Mouse (Mus musculus) fat pad, adult 2 months (tissue): Measurements from ENCODE around the gene Asb1.

Experiments used
- DNase-seq: peaks from one replicate; pipeline ENCODE4 v3.0.0-alpha.2; 2011; ENCODE audit warnings: low read depth, low spot score; ENCODE audit errors: extremely low read depth

The Asb1 gene

DNA sequence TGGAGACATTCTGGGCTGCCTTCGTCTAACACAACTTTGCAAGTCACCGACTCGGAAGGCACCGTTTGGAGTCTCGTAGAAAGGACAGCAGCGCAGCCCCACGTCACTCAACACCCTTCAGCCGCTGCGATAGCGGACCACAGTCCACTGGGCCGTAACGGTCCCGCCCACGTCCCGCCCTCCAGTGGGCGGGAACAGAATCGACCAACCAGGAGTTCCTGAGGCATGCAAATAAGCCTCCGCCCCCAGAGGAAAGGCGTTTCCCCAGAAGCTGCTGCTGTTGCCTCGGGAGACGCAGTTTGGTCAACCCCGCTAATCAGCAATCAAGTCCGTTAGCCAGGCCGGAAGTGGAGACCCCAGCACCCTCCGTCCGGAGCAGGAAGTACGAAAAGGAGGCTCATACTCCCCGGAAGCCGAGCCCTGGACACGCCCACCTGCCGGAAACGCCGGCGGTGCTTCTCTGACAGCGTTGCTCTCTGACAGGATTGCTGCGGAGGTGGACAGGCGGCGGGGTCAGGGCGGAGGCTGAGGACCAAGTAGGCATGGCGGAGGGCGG is at the start of gene Asb1:
Gene Asb1, plus strand, starts transcription at position 274 of the 556 bp plus-strand sequence.
- DNase-seq, result peak; percentile 36

DNA sequence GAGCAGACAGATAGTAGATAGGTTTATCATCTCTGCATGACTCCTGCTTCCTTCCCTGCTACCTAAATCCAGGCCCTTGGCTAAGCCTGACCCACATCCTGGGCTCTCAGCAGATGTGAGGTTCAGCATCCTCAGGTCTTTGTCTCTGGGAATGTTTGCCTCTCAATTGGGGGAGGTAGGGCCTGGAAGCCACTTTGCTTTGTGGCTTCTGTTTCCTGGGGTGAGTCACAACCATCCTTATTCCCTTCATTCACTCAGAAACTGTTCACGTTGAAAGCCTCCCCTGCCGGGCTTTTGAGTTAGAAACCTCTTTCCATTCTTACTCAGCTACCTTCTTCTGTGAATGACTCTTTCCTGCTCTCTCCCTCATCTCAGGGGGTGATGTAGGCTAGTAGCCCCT is 47.6 kb upstream of the Asb1 start:
- DNase-seq, result no peak

DNA sequence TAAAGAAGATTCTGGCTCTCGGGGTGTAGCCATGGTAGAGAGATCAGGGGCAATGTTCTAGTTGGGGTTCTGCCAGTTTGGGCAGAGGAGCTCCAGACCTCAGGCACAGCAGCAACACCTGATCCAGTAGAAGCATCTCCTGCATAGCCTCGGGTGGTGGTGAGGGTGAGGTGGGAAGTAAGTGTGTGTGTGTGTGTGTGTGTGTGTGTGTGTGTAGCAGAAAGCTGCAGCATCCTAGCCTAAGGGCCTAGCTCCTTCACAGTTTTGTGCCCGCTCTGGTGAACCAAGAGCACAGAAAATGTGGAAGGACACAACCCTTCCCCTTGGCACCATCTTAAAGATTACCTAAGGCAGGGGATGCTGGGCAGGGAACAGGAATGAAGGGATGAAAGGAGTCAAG is 46.4 kb upstream of the Asb1 start:
- DNase-seq, result no peak

DNA sequence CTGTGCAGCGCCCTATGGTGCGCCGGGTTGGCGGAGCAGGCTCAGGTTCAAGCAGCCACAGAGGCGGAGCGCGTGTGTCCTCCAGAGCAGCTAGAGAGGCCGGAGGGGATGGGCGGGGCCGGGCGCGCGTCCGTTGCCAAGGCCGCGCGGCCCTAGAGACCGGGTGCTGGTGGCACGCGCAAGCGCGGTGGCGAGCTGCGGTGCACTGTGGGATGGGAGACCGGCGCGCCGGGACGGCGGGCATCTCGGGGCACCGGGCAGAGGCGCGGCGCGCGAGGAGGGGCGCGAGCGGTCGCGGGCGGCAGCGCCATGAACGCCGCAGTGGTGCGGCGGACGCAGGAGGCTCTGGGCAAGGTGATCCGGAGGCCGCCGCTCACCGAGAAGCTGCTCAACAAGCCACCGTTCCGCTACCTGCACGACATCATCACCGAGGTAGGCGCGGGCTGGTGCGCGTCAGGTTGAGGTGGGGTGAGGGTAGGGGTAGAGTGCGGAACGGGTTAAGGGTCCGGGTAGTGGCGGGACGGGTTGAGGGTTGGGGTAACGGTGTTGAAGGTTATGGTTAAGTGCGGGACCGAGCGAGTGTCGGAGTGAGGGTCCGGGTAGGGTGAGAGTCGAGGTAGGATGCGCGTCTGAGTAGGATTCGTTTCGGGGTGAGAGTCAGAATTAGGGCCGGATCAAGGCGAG is 45.7 kb upstream of the Asb1 start, which contains the start of gene Traf3ip1:
Gene Traf3ip1, plus strand, starts transcription at position 191 of the 684 bp plus-strand sequence.
- DNase-seq, result no peak

DNA sequence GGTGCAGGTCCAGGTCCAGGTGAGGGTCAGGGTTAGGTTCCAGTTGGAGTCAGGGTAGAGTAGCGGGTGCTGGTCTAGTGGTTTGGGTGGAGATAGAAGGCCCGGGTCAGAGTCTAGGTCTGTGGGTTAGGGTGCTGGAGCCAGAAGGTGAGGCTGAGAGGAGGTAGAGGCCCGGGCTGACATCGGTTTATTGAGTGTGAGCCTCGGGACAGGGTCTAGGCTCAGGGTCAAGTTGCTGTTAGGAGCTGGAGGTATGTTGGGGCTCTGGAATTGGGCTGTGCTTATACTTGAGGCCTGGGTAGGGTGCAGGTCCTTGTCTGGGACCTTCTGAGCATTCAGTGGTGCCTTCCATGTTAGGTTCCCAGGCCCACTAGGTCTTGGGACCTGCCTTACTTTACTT is 45.0 kb upstream of the Asb1 start:
- no peak for DNase-seq

DNA sequence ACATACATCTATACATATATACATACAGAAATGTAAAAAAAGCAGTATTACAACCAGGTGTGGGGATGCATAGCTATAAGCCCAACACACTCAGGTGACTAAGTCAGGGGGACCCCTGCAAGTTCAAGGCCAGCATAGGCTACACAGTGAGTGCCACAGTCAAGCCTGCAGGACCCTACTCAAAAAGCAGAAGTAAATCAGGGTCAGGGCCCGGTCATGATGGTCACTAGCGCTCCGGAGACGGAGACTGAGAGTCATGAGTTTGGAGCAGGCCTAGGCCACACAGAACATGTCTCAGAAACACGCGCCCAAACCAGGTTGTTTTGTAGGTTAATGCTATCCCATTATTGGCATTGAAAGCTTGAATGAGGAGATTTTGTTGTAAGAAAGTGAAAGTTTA is 41.8 kb upstream of the Asb1 start:
- DNase-seq, result no peak

DNA sequence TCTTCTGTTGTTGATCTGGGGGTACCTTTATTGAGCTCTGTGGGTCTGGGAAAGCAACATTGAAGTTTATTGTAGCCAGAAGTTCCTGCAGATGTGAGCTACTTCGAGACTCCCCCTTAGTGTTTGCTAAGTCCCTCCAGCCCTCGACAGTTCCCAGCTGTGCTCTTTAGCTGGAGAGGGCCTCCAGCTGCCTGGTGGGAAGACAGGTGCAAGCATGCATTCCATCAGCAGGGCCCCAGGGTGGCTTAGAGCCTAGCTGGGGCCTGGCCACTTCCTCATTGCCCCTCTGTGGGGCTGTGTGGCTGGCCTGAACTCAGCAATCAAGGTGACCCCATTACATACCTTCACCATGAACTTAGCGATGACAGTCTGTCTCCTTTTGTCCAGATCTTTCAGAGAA is 35.7 kb upstream of the Asb1 start:
- DNase-seq, result no peak

DNA sequence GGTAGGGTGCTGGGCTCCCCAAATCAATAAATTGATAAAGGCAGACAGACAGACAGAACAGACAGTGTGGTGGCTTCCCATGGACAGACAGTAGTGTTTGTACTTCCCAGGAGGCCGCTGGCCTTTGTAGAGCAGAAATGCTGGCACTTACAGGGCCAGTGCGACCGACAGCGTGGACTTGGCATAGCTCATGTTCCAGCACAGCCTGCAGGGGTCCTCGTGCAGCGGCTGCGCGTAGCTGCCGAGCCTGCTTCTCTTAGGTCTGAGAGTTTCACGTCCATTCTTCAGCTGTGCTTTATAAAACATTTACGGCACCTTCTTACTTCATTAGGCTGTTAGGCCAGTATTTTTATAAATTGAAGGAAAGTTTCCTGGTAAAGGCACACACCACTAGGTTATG is 25.4 kb upstream of the Asb1 start:
- DNase-seq, result no peak

DNA sequence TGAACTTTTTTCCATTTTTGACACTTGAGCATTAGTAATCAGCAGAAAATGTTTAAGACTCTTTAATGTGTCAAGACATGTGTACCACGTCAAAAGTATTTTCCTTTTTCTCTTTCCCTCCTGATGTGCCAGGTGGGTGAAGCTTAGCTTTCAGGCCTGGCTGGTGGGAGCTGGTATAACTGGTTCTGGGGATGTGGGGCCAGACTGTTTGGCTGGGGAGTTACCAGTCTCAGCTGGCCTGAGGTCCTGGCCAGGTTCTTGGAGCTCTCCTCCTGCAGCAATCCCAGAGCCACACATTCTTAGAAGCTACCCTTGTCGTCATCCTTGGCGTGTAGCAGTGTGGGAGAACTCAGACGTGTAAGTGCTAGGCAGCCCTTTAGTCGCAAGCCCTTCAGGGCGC is 24.7 kb upstream of the Asb1 start:
- DNase-seq, result peak; percentile 50

DNA sequence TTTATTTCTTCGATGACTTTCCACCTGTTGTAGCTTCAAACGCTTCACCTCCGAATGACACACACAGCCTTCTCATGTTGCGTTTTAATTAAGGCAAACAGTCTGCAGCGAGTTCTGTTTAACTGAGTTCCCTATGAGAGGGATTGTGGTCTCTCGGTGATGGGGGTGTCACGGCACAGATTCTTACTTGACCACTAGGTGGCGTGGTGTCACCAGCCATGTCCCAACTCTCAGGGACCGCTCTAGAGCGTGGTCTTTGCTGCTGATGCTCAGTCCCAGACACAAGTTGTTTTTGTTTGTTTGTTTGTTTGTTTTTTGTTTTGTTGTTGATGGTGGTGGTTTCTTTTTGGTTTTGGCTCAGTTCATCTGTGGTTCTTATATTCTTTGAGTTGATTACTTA is 16.6 kb upstream of the Asb1 start:
- no peak for DNase-seq

DNA sequence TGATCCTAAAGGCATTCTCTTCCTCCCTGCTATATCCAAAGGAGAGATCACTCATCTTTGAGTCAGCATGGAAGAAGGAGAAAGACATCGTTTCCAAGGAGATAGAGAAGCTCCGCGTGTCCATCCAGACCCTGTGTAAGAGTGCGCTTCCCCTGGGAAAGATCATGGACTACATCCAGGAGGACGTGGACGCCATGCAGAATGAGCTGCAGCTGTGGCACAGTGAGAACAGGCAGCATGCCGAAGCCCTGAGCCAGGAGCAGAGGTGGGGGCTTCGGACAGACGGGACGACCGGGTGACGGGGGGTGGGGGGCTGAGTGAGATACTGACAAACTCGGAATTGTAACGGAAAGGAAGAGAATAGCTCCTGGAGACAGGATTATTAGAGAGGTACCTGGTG is 14.5 kb upstream of the Asb1 start:
- no peak for DNase-seq

DNA sequence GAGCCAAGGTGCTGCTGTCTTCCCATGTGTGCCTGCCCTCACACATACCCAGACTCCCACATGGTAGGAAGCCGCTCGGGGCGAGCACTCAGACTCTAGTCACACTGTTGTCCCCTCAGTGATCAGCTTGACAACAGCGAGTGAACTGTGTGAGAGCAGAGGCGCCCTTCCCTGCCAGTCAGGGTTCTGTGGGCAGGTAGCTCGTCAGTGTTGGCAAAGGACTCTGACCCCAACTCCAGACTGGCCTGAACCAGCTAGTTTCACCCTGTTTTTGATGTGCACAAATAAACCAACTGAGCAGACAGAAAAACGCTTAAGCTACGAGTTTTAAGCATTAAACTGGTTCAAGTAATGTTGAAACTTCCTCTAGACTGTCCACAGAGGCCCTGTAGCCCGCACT is 10.2 kb upstream of the Asb1 start:
- no peak for DNase-seq

DNA sequence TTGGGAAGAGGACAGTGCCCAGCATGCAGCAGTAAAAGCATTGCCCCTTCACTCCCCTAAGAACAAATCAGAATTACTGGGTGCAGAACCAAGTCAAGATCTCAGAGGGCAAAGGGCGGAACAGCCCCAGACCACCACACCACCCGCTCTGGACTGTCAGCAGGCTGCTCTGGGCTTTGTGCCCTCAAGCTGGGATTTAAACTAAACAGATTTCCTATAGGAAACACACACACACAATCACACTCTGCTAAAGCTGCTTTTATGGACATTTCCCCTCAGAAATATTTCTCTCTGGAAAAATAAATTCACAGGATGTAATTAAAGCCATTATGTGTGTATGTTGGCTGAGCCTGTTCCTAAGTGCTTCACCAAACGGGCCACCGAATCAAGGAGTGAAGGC is 8.1 kb upstream of the Asb1 start:
- no peak for DNase-seq

DNA sequence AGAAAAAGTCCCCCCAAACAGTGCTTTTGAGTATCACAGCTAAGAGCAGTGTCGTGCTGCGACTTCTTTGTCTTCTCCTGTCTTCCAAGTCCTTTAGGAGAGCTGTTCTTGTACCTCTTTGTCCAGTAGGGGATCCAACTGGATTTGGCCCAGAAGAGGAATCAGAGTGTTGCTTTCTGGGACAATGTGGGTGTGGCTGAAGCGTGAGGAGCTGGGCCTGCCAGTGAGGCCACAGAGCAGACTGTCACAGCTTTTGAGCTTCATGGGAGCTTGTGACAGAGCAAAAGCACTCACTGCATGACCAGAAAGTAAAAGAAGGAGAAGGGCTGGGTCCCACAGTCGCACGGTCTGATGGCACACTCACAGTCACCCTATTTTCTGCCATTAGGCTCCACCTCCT is 7.5 kb upstream of the Asb1 start:
- DNase-seq, result no peak

DNA sequence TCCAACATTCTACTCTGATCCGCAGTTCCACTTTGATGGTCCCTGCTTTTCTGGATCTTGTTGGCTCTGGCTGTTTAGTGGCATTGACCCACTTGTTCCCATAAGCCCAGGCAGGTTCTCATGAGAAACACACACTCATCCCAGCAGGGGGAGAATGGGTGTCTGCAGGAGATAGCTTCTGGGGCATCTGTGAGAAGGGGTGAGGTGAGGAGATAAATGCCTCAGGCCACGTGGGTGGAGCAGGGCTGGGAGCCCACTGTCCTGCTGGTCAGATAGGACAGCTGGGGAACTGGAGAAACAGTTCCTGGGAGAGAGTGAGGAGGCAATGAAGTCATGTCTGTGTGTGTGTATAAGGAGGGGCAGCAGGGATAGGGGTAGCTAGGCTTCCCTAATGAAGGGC is 6.9 kb upstream of the Asb1 start:
- no peak for DNase-seq

DNA sequence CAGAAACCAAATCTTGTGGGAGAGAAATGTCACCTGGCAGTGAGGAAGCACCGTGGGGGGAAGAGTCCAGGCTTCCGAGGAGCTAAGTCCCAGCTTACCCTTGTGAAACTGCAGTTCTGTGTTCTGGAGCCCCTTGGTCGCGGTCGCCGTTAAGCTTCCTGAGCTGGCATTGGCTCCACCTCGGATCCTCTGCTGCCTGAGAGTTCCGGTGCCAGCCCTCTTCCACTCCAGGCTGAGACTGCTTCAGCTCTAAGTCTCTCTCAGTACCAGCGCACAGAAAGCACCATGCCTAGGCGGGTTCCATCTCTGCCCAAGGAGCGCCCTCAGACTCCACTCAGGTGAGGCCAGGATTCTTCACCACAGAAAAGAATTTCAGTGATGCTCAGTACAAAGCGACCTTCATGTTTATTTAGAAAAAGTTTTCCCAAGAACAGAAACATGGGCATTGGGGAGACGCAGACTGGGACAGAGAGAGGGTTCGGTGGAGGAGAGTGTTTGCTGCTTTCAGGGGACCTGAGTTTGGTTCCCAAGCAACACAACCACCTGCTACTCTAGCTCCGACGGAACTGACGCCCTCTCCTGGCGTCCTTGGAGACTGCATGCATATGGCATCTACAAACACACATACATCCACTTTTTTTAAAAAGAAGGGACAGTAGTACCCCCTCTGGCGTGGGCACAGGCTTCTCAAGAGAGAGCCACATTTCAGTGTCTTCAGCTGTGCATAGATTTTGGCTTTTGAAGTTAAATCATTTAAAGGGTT is 6.2 kb upstream of the Asb1 start:
- DNase-seq, result no peak

DNA sequence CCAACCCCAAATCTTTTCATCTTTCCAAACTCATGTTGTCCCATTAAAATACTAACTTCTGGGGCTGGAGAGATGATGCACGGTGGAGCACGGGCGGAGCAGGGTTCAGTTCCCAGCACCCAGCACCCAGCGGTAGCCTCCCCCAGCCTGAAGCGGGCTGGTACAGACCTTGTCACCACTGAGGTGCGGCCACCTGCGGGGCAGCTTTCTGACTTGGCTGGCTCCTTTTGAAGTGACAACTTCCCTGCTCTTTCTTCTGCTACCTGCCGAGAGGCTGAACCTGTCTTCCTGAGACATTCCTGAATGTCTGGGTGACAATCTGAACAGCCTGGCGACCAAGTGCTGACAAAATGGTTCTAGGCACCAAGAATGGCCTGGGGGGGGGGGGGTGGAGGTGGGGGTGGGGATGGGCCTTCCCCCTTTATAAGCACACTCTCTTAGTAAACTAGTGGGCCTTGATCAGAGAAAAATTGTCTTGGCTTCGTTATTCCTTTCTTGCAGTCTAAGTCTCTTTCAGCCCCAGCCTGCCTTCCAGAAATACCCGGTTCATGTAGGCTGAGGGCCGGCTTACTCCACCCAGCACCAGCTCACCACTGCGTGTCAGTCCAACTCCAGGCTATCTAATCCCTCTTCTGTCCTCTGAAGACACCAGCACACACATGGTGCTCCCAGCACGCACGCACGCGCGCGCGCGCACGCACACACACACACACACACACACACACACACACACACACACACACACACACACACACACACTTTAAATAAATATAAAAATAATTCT is 2.4 kb upstream of the Asb1 start:
- DNase-seq, result no peak

DNA sequence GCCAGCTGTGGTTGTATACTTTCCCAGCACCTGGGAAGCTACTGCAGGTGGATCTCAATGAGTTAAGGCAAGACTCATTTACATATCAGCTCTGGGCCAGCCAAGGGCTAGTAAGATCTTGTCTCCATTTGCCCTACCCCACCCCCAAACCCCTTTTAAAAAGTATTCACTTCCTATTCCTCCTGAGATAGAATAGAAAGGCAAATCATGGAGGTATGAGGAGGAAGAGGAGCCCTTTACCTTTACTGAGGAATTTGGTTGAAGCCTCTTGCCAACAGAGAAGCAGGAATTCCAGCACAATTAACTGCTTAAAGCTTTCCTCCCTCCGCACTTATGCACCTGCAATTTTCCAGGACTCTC is 1.8 kb upstream of the Asb1 start:
- DNase-seq, result no peak

DNA sequence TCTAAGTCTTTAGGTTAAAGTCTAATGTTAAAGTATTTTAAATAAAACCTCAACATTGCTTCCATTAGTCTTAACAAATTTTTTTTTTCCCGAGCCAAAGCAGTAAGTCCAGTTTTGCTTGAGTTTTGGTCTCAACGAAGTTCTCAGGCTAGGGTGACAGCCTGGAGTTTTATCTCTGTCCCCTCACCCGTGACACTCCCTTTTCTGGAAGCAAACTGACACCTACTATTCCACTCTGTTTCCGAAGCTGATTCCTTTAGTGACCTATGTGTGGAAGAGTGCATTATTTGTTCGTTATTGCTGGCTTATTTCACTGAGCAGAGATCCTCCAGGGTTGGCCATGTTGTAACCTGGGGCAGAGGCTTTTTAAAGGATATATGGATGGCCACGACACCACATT is 1.1 kb upstream of the Asb1 start:
- DNase-seq, result no peak

DNA sequence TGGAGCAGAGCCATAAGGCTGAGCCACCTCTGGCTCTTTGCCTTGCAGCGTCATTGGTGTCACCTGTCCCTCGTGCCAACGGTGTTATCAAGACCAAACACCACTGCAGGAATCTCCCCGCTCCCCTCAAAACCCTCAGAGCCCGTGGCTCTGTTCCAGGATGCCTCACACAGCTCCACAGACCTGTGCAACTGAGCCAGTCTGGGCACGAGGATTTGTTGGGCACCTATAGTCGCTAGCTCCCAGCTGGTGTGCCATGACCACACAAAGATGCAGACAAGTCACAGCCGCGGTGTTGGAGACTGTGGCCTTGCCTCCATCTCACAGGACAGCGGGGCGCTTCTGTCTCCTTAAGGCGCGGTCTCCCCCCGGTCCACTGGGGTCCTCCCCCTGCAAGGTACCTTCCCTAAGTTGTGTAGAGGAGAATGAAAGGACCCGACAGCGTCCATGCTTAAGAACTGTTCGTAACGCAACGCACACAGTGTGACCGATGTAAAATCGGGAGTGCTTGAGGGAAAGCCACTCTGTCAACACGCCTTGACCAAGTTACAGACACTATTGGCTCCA is 557 bp upstream of the Asb1 start:
- DNase-seq, result no peak

DNA sequence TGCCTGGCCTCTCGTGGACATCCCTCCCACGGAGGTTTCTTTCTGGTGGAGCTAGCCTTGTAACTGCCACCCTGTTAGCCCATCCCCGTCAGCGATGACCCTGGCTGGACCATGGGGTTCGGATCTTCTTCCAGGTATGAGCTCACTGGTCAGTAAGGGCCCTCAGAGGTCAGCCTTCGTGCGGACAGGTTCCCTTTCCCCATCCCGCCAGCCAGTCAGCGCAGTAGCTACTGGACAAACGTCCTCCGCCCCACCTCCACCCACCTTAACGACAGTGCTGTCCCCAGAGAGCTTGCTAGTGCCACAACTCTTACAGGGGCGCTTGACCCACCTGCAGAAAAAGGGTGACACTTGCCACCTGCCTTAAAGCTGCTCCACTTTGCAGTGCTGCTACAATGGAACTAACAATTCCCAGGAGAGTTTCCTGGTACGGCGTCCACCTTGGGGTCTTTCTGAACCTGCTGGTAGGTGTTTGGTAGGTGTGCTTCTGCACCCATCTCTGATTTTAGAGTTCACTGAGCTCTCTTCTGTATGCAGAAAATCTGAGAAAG is 773 bp downstream of the Asb1 start:
- DNase-seq, result no peak
